Mouse (Mus musculus): ENCODE data around the gene Prkn.

- no peak for TF ChIP-seq POLR2A (IDR thresholded peaks at IDR 0.05; ENCODE audit: borderline replicate concordance, extremely low read depth, low read depth, low read length)
- TF ChIP-seq CTCF (IDR thresholded peaks at IDR 0.05; ENCODE audit: insufficient read depth, low read length), result no peak
Measured at GRCm38 (mm10) chr17:12041091-12041655, 1201.0 kb downstream of the Prkn start.

Measured in lung, adult 2 months (tissue).